Mouse (Mus musculus) lung, postnatal 25 days (tissue): ENCODE data around the gene Ccdc167.
"Not testable (repeated sequence)": the region's sequence is repeated elsewhere in the genome, so short reads cannot be mapped to it uniquely, and the experiment has no call there.

ENCODE experiments used
- DNase-seq: peaks from one replicate; pipeline ENCODE4 v3.0.0; 2022; ENCODE audit warnings: low spot score

The Ccdc167 gene

GRCm38 (mm10) chr17:29719628-29720575 lies 3.1 kb upstream of the Ccdc167 start:
- no peak for DNase-seq

DNA sequence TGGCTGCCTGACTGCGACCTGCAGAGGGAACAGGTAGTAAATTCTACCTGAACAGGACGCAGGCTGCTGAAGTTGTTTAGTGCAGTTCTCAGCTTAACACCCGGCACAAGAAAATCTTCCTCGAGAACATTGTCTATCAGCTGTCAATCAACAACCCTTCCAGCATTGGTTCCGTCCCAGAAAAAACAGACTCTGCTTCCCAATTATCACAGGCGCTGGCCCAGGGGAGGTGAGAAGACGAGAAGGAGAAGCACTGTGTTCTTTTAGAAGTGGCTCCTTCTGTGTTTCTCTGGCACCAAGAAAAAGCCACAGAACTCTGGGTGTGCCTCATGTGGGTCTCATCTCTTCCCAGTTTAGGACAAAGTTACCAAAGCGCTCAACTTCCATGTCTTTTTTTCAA lies 1.8 kb upstream of the Ccdc167 start:
- no peak for DNase-seq

- not testable (repeated sequence) for DNase-seq
Observed at GRCm38 (mm10) chr17:29713734-29714133, 3.1 kb downstream of the Ccdc167 start.

GRCm38 (mm10) chr17:29712565-29712964 lies 4.3 kb downstream of the Ccdc167 start:
- no peak for DNase-seq

DNA sequence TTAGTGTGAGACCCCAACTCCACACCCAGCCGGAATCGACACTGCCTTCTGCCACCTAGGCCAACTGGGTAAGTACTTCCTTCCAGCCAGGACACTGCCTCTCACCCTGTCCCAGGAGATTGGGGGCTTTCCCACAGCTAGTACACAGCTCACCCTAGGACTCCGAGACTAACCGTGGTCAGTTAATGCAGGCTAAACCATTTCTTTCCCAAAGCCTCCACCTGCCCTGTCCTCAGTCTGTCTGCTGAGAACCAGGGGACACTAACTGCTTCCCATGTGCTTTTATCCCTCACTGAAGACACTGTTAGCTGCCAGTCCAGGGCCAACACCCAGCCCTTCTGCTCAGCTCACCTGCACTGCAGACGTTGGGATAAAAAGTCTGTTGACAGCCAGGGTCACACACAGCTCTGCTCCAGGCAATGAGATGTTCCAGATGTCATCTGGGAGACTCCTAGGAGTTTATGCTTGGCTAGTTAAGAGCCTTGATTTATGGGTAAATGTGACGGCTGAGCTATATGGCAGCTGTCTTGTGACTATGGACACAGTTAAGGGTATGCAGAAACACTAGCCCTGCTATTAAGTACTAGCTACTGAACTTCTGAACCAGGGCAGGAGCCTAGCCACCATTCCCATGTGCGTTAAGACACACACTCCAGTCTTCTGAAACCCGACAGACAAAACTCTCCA lies 5.0 kb downstream of the Ccdc167 start:
- DNase-seq, result no peak

DNA sequence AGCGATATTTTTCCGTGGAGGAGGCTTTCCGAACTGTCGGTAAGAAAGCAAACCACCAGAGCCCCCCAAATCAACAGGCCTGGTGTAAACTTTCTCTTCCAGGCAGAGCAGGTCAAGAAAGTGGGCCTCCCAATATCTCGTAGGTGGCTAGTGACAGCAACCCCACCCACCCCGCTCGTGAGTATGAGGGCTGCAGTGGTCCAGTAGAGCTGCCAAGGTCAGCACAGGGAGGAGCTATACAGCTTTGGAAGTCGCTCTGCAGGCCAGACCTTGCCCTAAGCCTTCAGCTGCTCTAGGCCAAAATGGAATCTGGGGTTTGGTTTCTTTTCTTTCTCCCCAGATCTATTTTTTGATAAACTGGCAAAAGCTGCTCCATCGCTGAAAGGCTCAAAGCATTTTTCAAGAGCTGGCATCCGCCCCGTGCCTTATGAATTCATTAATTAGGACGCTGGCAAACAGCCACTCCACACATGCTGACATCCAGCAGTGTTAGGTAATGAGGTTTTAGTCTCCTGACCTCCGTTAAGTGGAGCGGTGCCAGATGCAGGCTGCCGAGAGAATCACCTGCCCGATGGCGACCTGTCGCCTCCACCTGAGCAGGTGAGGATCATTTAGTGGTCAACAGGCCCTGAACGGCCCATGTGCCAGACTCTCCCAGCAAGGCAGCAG lies 5.6 kb downstream of the Ccdc167 start:
- no peak for DNase-seq

DNA sequence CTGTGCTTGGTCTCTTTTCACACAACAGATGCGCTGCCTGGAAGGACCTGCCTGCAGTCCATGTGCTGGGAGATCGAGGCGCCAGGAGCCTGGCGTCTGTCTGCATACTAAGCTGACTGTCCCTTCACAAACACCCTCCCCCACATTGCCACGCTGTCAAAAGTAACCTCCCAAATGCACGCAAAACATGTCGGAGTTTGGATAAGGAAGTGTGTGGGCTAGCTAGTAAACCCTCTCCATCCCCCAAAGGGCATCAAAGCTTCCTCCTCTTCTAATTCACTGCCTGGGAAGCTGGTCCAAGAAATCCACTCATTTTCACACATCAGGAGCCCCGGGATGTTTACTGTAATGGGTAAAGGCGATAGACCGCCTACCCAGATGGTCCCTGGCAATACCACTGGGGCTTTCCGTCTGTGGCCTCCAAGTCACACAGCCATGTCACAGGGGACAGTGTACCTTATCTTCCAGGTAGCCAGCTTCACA lies 6.2 kb downstream of the Ccdc167 start:
- no peak for DNase-seq

DNA sequence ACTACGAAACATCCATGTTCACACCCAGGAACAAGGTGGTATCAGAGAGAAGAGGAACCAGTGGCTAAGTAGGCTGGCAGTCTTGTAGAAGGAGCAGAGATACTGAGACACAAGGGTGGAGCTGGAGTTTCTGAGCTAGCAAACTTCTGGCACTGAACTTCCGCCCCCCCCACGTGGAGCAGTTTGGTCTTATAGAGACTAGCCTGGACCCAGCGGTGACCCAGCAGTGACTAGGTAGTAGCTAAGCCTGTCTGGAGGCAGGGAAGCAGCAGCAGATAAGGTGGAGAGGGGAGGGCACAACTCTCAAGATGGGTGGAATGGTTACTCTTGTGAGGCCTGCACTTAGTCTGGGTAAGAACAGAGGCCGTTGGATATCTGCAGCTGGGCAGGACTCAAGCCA lies 8.1 kb downstream of the Ccdc167 start:
- DNase-seq, result no peak

DNA sequence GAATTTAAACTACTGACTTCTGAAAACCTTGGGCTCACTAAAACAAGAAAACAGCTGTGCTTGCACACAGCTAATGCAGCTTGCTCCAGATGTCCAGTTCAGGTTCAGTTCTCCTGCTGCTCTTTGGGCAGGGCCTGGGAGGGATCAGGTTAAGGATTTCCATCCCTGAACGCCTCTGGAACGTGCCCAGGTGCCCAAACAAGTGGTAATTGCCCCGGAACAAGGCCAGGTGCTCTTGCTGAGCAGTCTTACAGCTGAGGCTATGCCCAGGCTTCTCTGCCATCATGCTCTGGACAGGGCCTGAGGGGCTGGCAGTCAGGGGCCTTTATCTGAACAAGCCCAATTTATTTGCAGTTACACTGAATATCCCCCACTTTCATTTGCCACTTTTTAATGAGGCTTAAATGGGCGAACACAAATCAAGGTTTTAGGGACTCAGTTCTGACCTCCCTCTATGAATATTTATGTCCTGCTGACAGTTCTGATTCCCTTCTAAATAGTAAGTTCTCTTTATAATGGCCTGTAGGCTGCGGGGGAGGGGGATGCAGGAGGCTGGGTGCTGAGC lies 9.8 kb downstream of the Ccdc167 start:
- DNase-seq, result no peak

- no peak for DNase-seq
Observed at GRCm38 (mm10) chr17:29705881-29706280, 11.0 kb downstream of the Ccdc167 start.

- DNase-seq, result peak; percentile 13
Observed at GRCm38 (mm10) chr17:29704781-29705180, 12.1 kb downstream of the Ccdc167 start.

- no peak for DNase-seq
Observed at GRCm38 (mm10) chr17:29702938-29703710, 13.7 kb downstream of the Ccdc167 start.

DNA sequence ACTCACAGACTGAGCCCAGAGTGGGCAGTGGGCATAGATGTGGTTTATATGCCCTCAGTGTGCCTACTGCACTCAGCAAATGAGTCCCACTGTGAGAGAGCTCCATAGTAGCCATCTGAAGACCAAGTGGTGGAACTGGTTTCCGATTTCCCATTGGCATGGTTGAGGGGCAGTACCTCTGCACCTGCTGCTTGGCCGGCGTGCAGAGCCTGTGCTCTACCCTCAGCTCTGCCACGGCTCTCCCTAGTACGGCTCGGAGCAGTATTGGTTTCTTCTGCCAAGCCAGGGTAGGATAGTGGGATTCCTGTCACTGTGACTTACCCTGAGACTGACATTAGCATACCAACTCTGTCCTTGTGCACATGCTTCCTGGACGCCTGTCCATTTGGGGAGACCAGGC lies 16.3 kb downstream of the Ccdc167 start:
- no peak for DNase-seq

- no peak for DNase-seq
Observed at GRCm38 (mm10) chr17:29698421-29698820, 18.4 kb downstream of the Ccdc167 start.

GRCm38 (mm10) chr17:29696940-29697339 lies 19.9 kb downstream of the Ccdc167 start:
- DNase-seq, result no peak

GRCm38 (mm10) chr17:29694516-29694915 lies 22.3 kb downstream of the Ccdc167 start:
- DNase-seq, result no peak

DNA sequence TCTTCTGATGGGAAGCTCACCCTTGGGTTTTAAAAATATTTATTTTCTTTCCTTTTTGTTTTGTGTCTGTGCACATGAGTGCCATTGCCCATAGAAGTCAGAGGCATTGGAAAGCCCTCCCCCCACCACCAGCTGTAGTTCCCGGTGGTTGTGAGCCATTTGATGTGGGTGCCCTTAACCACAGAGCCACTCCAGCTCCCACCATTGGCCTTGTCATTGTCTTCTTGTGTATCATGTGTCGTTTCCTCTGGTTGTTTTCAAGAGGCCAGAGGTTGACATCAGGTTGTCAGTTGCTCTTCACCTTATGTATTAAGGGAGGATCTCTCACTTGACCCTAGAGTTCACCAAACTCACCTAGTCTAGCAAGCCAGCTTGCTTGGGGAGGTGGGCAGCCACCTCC lies 23.3 kb downstream of the Ccdc167 start:
- no peak for DNase-seq

- no peak for DNase-seq
Observed at GRCm38 (mm10) chr17:29692827-29693226, 24.0 kb downstream of the Ccdc167 start.

- no peak for DNase-seq
Observed at GRCm38 (mm10) chr17:29690257-29690656, 26.6 kb downstream of the Ccdc167 start.

DNA sequence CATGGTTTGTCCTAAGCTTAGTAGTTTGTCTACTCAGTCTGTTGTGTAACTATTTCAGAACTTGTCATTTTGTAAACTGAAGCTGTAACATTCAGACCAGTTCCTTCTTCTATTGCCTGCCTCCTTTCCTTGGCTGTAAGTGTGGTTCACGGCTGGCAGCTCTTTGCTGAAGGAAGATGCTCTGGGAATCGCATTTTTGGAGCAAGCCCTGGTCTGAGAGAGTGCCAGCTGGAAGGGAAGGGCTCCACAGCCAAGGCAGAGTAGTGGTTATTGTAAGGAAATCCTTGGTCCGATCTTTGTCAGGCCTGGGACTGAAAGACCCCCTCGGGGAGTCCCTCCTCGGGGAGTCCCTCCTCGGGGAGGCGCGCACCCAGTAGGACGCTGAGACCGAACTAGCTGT lies 28.2 kb downstream of the Ccdc167 start:
- DNase-seq, result no peak

DNA sequence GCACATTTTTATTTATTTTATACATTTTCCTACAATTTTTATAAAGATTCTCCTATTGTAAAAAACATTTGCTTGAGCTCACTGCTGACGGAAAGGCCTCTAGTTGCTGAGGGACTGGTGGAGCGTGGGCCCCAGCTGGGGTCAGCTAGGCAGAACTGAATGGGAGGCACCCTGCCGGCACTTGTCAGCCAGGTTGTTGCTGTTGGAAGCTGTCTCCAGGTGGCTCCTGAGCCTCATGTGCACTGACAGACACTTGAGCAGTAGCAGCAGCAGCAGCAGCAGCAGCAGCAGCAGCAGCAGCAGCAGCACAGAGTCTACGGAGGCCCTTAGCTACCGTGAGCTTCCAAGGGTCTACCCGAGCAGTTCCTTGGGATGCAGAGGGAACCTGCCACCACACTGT lies 29.5 kb downstream of the Ccdc167 start:
- no peak for DNase-seq
